Mouse (Mus musculus): Measurements from ENCODE around the gene Frs2. TPM values are rescaled to one million over a fixed set of nuclear protein-coding genes. Genes with fewer than 3 reads are reported as not detected.
A peak's percentile ranks its signal among the peaks of the same experiment; 100 is the strongest.

The Frs2 gene
- total and polyA plus RNA-seq, 2 experiments from 2014 or later, result 13.6 to 14.1 TPM

- Histone ChIP-seq H3K27ac (ENCODE audit: low read depth) (0 out of 2 replicates have a peak overlapping the region, but pooled peaks have one; percentile 2), H3K4me3 (ENCODE audit: low read depth, low read length) (no peak overlapping the region), H3K36me3 (replicated peaks; ENCODE audit: control insufficient read depth, insufficient read depth, low read length) (no peaks in the 10 kb centered on the region), H3K9ac (replicated peaks; ENCODE audit: low read depth, low read length) (no peak overlapping the region), H3K9me3 (replicated peaks; ENCODE audit: control insufficient read depth, low read length) (no peaks in the 10 kb centered on the region), H3K27me3 (ENCODE audit: control insufficient read depth, insufficient read depth, low read length) (no peaks in the 10 kb centered on the region), H3K4me1 (ENCODE audit: control insufficient read depth, insufficient read depth) (peaks cover 63% of the 10 kb centered on the region), H3K4me2 (ENCODE audit: low read depth, low read length) (no peak overlapping the region)
- no peak for TF ChIP-seq CTCF (IDR thresholded peaks at IDR 0.05; ENCODE audit: low read depth)
- no peak for TF ChIP-seq EP300 (IDR thresholded peaks at IDR 0.05; ENCODE audit: low read depth)
- WGBS, result 33% methylated on average over 3 of the region's 3 CpGs
- DNase-seq (ENCODE audit: low spot score) (no peak), ATAC-seq (ENCODE audit: insufficient read depth, low read depth) (no peak)
These were observed 32.7 kb downstream of the Frs2 start for GRCm38 (mm10) chr10:117115652-117116051.

GRCm38 (mm10) chr10:117112545-117112944 is 35.8 kb downstream of the Frs2 start:
- H3K4me3 ChIP-seq (ENCODE audit: low read depth, low read length), result no peak overlapping the region
- H3K27ac ChIP-seq (ENCODE audit: low read depth), result peak overlapping the region; percentile 43; the same call in 1 of the 2 replicates
- DNase-seq (ENCODE audit: low spot score) (no peak), ATAC-seq (ENCODE audit: insufficient read depth, low read depth) (no peak)
- TF ChIP-seq EP300 (IDR thresholded peaks at IDR 0.05; ENCODE audit: low read depth) (no peak), CTCF (IDR thresholded peaks at IDR 0.05; ENCODE audit: low read depth) (no peak)
- peaks cover 40% of the 10 kb centered on the region for H3K4me1 ChIP-seq (ENCODE audit: control insufficient read depth, insufficient read depth)
- no peaks in the 10 kb centered on the region for H3K9me3 ChIP-seq (replicated peaks; ENCODE audit: control insufficient read depth, low read length)
- 38% methylated on average over 2 of the region's 2 CpGs for WGBS
- H3K4me2 ChIP-seq (ENCODE audit: low read depth, low read length), result no peak overlapping the region
- no peak overlapping the region for H3K9ac ChIP-seq (replicated peaks; ENCODE audit: low read depth, low read length)
- H3K27me3 ChIP-seq (ENCODE audit: control insufficient read depth, insufficient read depth, low read length), result no peaks in the 10 kb centered on the region
- H3K36me3 ChIP-seq (replicated peaks; ENCODE audit: control insufficient read depth, insufficient read depth, low read length), result no peaks in the 10 kb centered on the region

GRCm38 (mm10) chr10:117111455-117111854 is 36.9 kb downstream of the Frs2 start:
- Histone ChIP-seq H3K4me3 (ENCODE audit: low read depth, low read length) (no peak overlapping the region), H3K27ac (ENCODE audit: low read depth) (peak overlapping the region; percentile 84), H3K9me3 (replicated peaks; ENCODE audit: control insufficient read depth, low read length) (no peaks in the 10 kb centered on the region), H3K27me3 (ENCODE audit: control insufficient read depth, insufficient read depth, low read length) (no peaks in the 10 kb centered on the region), H3K4me1 (ENCODE audit: control insufficient read depth, insufficient read depth) (peaks cover 39% of the 10 kb centered on the region), H3K36me3 (replicated peaks; ENCODE audit: control insufficient read depth, insufficient read depth, low read length) (no peaks in the 10 kb centered on the region), H3K4me2 (ENCODE audit: low read depth, low read length) (no peak overlapping the region), H3K9ac (replicated peaks; ENCODE audit: low read depth, low read length) (no peak overlapping the region)
- peak; percentile 92 for ATAC-seq (ENCODE audit: insufficient read depth, low read depth)
- 31% methylated on average over 7 of the region's 7 CpGs for WGBS
- TF ChIP-seq CTCF (IDR thresholded peaks at IDR 0.05; ENCODE audit: low read depth) (no peak), EP300 (IDR thresholded peaks at IDR 0.05; ENCODE audit: low read depth) (no peak)
- DNase-seq (ENCODE audit: low spot score), result peak; percentile 74

GRCm38 (mm10) chr10:117110271-117110670 is 38.1 kb downstream of the Frs2 start:
- Histone ChIP-seq H3K4me2 (ENCODE audit: low read depth, low read length) (no peak overlapping the region), H3K9me3 (replicated peaks; ENCODE audit: control insufficient read depth, low read length) (no peaks in the 10 kb centered on the region), H3K27me3 (ENCODE audit: control insufficient read depth, insufficient read depth, low read length) (no peaks in the 10 kb centered on the region), H3K4me3 (ENCODE audit: low read depth, low read length) (no peak overlapping the region), H3K36me3 (replicated peaks; ENCODE audit: control insufficient read depth, insufficient read depth, low read length) (no peaks in the 10 kb centered on the region), H3K27ac (ENCODE audit: low read depth) (peak overlapping the region; percentile 26; the same call in 1 of the 2 replicates), H3K4me1 (ENCODE audit: control insufficient read depth, insufficient read depth) (peaks cover 34% of the 10 kb centered on the region), H3K9ac (replicated peaks; ENCODE audit: low read depth, low read length) (no peak overlapping the region)
- WGBS, result 61% methylated on average over 3 of the region's 3 CpGs
- no peak for ATAC-seq (ENCODE audit: insufficient read depth, low read depth)
- TF ChIP-seq EP300 (IDR thresholded peaks at IDR 0.05; ENCODE audit: low read depth) (no peak), CTCF (IDR thresholded peaks at IDR 0.05; ENCODE audit: low read depth) (no peak)
- DNase-seq (ENCODE audit: low spot score), result no peak

- Histone ChIP-seq H3K4me1 (ENCODE audit: control insufficient read depth, insufficient read depth) (peaks cover 35% of the 10 kb centered on the region), H3K36me3 (replicated peaks; ENCODE audit: control insufficient read depth, insufficient read depth, low read length) (no peaks in the 10 kb centered on the region), H3K4me2 (ENCODE audit: low read depth, low read length) (no peak overlapping the region), H3K9me3 (replicated peaks; ENCODE audit: control insufficient read depth, low read length) (no peaks in the 10 kb centered on the region), H3K4me3 (ENCODE audit: low read depth, low read length) (no peak overlapping the region), H3K27ac (ENCODE audit: low read depth) (peak overlapping the region; percentile 61), H3K27me3 (ENCODE audit: control insufficient read depth, insufficient read depth, low read length) (no peaks in the 10 kb centered on the region), H3K9ac (replicated peaks; ENCODE audit: low read depth, low read length) (no peak overlapping the region)
- TF ChIP-seq EP300 (IDR thresholded peaks at IDR 0.05; ENCODE audit: low read depth), result no peak
- no peak for TF ChIP-seq CTCF (IDR thresholded peaks at IDR 0.05; ENCODE audit: low read depth)
- no peak for DNase-seq (ENCODE audit: low spot score)
- WGBS, result 8% methylated on average over 3 of the region's 3 CpGs
- no peak for ATAC-seq (ENCODE audit: insufficient read depth, low read depth)
These were observed 41.6 kb downstream of the Frs2 start for GRCm38 (mm10) chr10:117106686-117107085.

- WGBS, result 8% methylated on average over 4 of the region's 4 CpGs
- H3K27ac ChIP-seq (ENCODE audit: low read depth), result peak overlapping the region; percentile 61; the same call in 1 of the 2 replicates
- peaks cover 34% of the 10 kb centered on the region for H3K4me1 ChIP-seq (ENCODE audit: control insufficient read depth, insufficient read depth)
These were observed 42.1 kb downstream of the Frs2 start for GRCm38 (mm10) chr10:117106244-117106643.

More at GRCm38 (mm10) chr10:117106244-117106643, 42.1 kb downstream of the Frs2 start:
- Histone ChIP-seq H3K9me3 (replicated peaks; ENCODE audit: control insufficient read depth, low read length) (no peaks in the 10 kb centered on the region), H3K4me3 (ENCODE audit: low read depth, low read length) (no peak overlapping the region), H3K27me3 (ENCODE audit: control insufficient read depth, insufficient read depth, low read length) (no peaks in the 10 kb centered on the region), H3K9ac (replicated peaks; ENCODE audit: low read depth, low read length) (no peak overlapping the region), H3K4me2 (ENCODE audit: low read depth, low read length) (no peak overlapping the region), H3K36me3 (replicated peaks; ENCODE audit: control insufficient read depth, insufficient read depth, low read length) (no peaks in the 10 kb centered on the region)
- TF ChIP-seq CTCF (IDR thresholded peaks at IDR 0.05; ENCODE audit: low read depth) (no peak), EP300 (IDR thresholded peaks at IDR 0.05; ENCODE audit: low read depth) (no peak)
- ATAC-seq (ENCODE audit: insufficient read depth, low read depth), result peak; percentile 67
- peak; percentile 62 for DNase-seq (ENCODE audit: low spot score)
